Mouse (Mus musculus) bone marrow macrophage, adult 2 months (primary cell): ENCODE measurements around the gene Gng3.

Experiments used
- CTCF ChIP-seq: IDR thresholded peaks from 2 replicates; pipeline ENCODE4 v1.5.1; 2012; ENCODE audit warnings: low read depth, mild to moderate bottlenecking, low read length, moderate library complexity
- POLR2A ChIP-seq: IDR thresholded peaks from 2 replicates; pipeline ENCODE4 v1.6.1; 2012; ENCODE audit warnings: mild to moderate bottlenecking, low read depth, low read length, borderline replicate concordance

- TF ChIP-seq POLR2A (no peak), CTCF (no peak)
These were observed 17.8 kb downstream of the Gng3 start for GRCm38 (mm10) chr19:8821146-8821545.
